ENCODE assay signal across 15 mouse cellular contexts in genomic region chr1:163672866-163673265, GRCm38 (mm10). TPM values are rescaled to one million over a fixed set of nuclear protein-coding genes. Genes with fewer than 3 reads are reported as not detected.
"Had no signal": no experiment of that assay in that cellular context is flagged by ENCODE, and none has a peak within 500 bp of the region (broad histone marks: within the 10 kb centered on the region; RNA-seq: fewer than 3 reads in every experiment).

No protein-coding gene starts in this region.

- H3K27me3 ChIP-seq: limb, embryonic 15.5 days; liver, embryonic 12.5 days; lung, embryonic 15.5 days; midbrain, embryonic 12.5 days; neural tube, embryonic 13.5 days had no signal

- H3K4me3 ChIP-seq: layer of hippocampus, adult 2 months; limb, embryonic 15.5 days; liver, embryonic 12.5 days; lung, embryonic 15.5 days; midbrain, embryonic 12.5 days; neural tube, embryonic 13.5 days had no signal

- H3K4me2 ChIP-seq: limb, embryonic 15.5 days; liver, embryonic 12.5 days; lung, embryonic 15.5 days; midbrain, embryonic 12.5 days; neural tube, embryonic 13.5 days had no signal

- H3K9ac ChIP-seq: limb, embryonic 15.5 days; liver, embryonic 12.5 days; lung, embryonic 15.5 days; midbrain, embryonic 12.5 days; neural tube, embryonic 13.5 days had no signal

- DNase-seq: kidney, adult 18-20 months; retina, postnatal 1 day; right cerebral cortex, postnatal 4 days; spleen, adult 18-20 months; thymus, adult 18-20 months; thymus, postnatal 14 days had no signal

- H3K36me3 ChIP-seq: limb, embryonic 15.5 days; liver, embryonic 12.5 days; lung, embryonic 15.5 days; midbrain, embryonic 12.5 days; neural tube, embryonic 13.5 days had no signal

- H3K27ac ChIP-seq: layer of hippocampus, adult 2 months; limb, embryonic 15.5 days; liver, embryonic 12.5 days; lung, embryonic 15.5 days; midbrain, embryonic 12.5 days; neural tube, embryonic 13.5 days had no signal

- H3K9me3 ChIP-seq: limb, embryonic 15.5 days; liver, embryonic 12.5 days; lung, embryonic 15.5 days; midbrain, embryonic 12.5 days; neural tube, embryonic 13.5 days had no signal

- H3K4me1 ChIP-seq: liver, embryonic 12.5 days; lung, embryonic 15.5 days; midbrain, embryonic 12.5 days; neural tube, embryonic 13.5 days had no signal

- ATAC-seq: liver, embryonic 12.5 days; midbrain, embryonic 16.5 days had no signal

RNA-seq across cellular contexts. Expression of gene Mettl11b, which starts 52.2 kb away (rescaled TPM):
- polyA plus RNA-seq: intestine, embryonic 14.5 days; liver, embryonic 12.5 days; neural tube, embryonic 13.5 days; stomach, embryonic 14.5 days had no signal
